Mouse (Mus musculus) liver, adult 2 months (tissue): Measurements from ENCODE around the gene Cask. TPM values are rescaled to one million over a fixed set of nuclear protein-coding genes. Genes with fewer than 3 reads are reported as not detected.

Experiments
- DNase-seq: peaks from one replicate; pipeline ENCODE4 v3.0.0-alpha.2; 2011; ENCODE audit warnings: low read depth, low spot score; ENCODE audit errors: extremely low read depth
- H3K27ac ChIP-seq: fragments of 200-500 bp; replicated peaks from 2 replicates; pipeline ENCODE4 v1.5.1; 2012; ENCODE audit warnings: low read depth, mild to moderate bottlenecking, control low read depth, inconsistent platforms, low read length; ENCODE audit not compliant: insufficient read depth
- H3K27me3 ChIP-seq: fragments of 200-500 bp; 2 replicates; pipeline ENCODE4 v1.6.1; 2012; ENCODE audit warnings: mild to moderate bottlenecking, moderate library complexity, low read length, inconsistent platforms; ENCODE audit not compliant: control insufficient read depth, insufficient read depth
- H3K36me3 ChIP-seq: fragments of 200-500 bp; 2 replicates; pipeline ENCODE4 v1.6.1; 2012; ENCODE audit warnings: low read length, inconsistent platforms; ENCODE audit not compliant: control insufficient read depth, insufficient read depth
- H3K4me1 ChIP-seq: fragments of 200-500 bp; 2 replicates; pipeline ENCODE4 v1.6.1; 2011; ENCODE audit warnings: low read length; ENCODE audit not compliant: control insufficient read depth, insufficient read depth
- H3K4me3 ChIP-seq: fragments of 200-500 bp; 2 replicates; pipeline ENCODE4 v1.5.1; 2011; ENCODE audit warnings: low read depth, mild to moderate bottlenecking, control low read depth, low read length, moderate library complexity; ENCODE audit not compliant: insufficient read depth
- H3K79me2 ChIP-seq: fragments of 200-500 bp; 2 replicates; pipeline ENCODE4 v1.6.1; 2012; ENCODE audit warnings: inconsistent platforms, mild to moderate bottlenecking, low read length, moderate library complexity; ENCODE audit not compliant: control insufficient read depth, insufficient read depth
- H3K9ac ChIP-seq: fragments of 200-500 bp; 2 replicates; pipeline ENCODE4 v1.6.1; 2012; ENCODE audit warnings: low read depth, mild to moderate bottlenecking, control low read depth, inconsistent platforms, low read length
- CTCF ChIP-seq: fragments of 200-500 bp; IDR thresholded peaks from 2 replicates; pipeline ENCODE4 v1.5.1; 2011; ENCODE audit warnings: low read depth, low read length, control low read depth
- POLR2A ChIP-seq: fragments of 200-500 bp; IDR thresholded peaks from 2 replicates; pipeline ENCODE4 v1.6.1; 2011; ENCODE audit warnings: low read length, control low read depth; ENCODE audit not compliant: insufficient read depth; ENCODE audit errors: extremely low read depth
- WGBS: fragments of 180-500 bp; shearing (Covaris S2); methylation state at CpG from one replicate; pipeline ENCODE4 v1.1.7; 2018; 5-methylcytosine and 5-hydroxymethylcytosine counted together
- polyA plus RNA-seq: library from polyadenylated mRNA; depleted of rRNA; stranded (reverse); fragments of >200 nt; gene quantifications from 2 replicates; pipeline ENCODE4 v1.2.3, GENCODE M21; 2012; rRNA removed
- total RNA-seq: library from RNA; depleted of rRNA; stranded (reverse); fragments of >200 nt; gene quantifications from 2 replicates; pipeline ENCODE4 v1.2.3, GENCODE M21; 2014; rRNA removed

The Cask gene
- 9.3 and 10.6 TPM in 2 replicates for total RNA-seq
- polyA plus RNA-seq: 1.8 and 2.7 TPM in 2 replicates

- Histone ChIP-seq H3K79me2 (no peaks in the 10 kb centered on the region), H3K27ac (no peak within 1 kb of the TSS), H3K9ac (no peak within 1 kb of the TSS), H3K27me3 (no peaks in the 10 kb centered on the region), H3K4me3 (no peak within 1 kb of the TSS), H3K4me1 (no peaks in the 10 kb centered on the region), H3K36me3 (no peaks in the 10 kb centered on the region)
- no peak for TF ChIP-seq CTCF
- TF ChIP-seq POLR2A: no peak
- peak; percentile 52 for DNase-seq
- 8% methylated on average over 4 of the region's 4 CpGs for WGBS
Observed at GRCm38 (mm10) chrX:13851285-13851684, at the start of gene Cask. Gene Cask (minus strand): TSS chrX:13851367.

GRCm38 (mm10) chrX:13889976-13890375, 38.8 kb upstream of the Cask start:
- H3K36me3 ChIP-seq: no peaks in the 10 kb centered on the region
- H3K27me3 ChIP-seq: no peaks in the 10 kb centered on the region
- H3K4me1 ChIP-seq: no peaks in the 10 kb centered on the region
- WGBS: 90% methylated on average over 2 of the region's 2 CpGs
- DNase-seq: no peak
- no peak overlapping the region for H3K27ac ChIP-seq
- no peak overlapping the region for H3K9ac ChIP-seq
- H3K4me3 ChIP-seq: no peak overlapping the region
- no peak for TF ChIP-seq POLR2A
- TF ChIP-seq CTCF: no peak
- no peaks in the 10 kb centered on the region for H3K79me2 ChIP-seq

GRCm38 (mm10) chrX:13884348-13884747, 33.2 kb upstream of the Cask start:
- no peak for TF ChIP-seq POLR2A
- TF ChIP-seq CTCF: no peak
- WGBS: 82% methylated on average over 1 of the region's 1 CpGs
- H3K36me3 ChIP-seq: no peaks in the 10 kb centered on the region

GRCm38 (mm10) chrX:13881969-13882368, 30.8 kb upstream of the Cask start:
- WGBS: 19% methylated on average over 6 of the region's 6 CpGs
- TF ChIP-seq CTCF (no peak), POLR2A (no peak)
- Histone ChIP-seq H3K4me3 (no peak overlapping the region), H3K4me1 (no peaks in the 10 kb centered on the region), H3K27ac (no peak overlapping the region), H3K79me2 (no peaks in the 10 kb centered on the region), H3K9ac (no peak overlapping the region), H3K36me3 (no peaks in the 10 kb centered on the region), H3K27me3 (no peaks in the 10 kb centered on the region)
- no peak for DNase-seq

More at GRCm38 (mm10) chrX:13884348-13884747, 33.2 kb upstream of the Cask start:
- DNase-seq: no peak
- Histone ChIP-seq H3K79me2 (no peaks in the 10 kb centered on the region), H3K4me1 (no peaks in the 10 kb centered on the region), H3K27me3 (no peaks in the 10 kb centered on the region), H3K4me3 (no peak overlapping the region), H3K27ac (no peak overlapping the region), H3K9ac (no peak overlapping the region)

GRCm38 (mm10) chrX:13860145-13860544, 9.0 kb upstream of the Cask start:
- H3K27me3 ChIP-seq: no peaks in the 10 kb centered on the region
- no peaks in the 10 kb centered on the region for H3K36me3 ChIP-seq
- 91% methylated on average over 4 of the region's 4 CpGs for WGBS
- no peak overlapping the region for H3K9ac ChIP-seq
- no peak overlapping the region for H3K27ac ChIP-seq
- H3K4me1 ChIP-seq: no peaks in the 10 kb centered on the region
- DNase-seq: no peak
- H3K79me2 ChIP-seq: no peaks in the 10 kb centered on the region
- H3K4me3 ChIP-seq: no peak overlapping the region
- TF ChIP-seq CTCF: no peak

- Histone ChIP-seq H3K27ac (no peak overlapping the region), H3K9ac (no peak overlapping the region), H3K36me3 (no peaks in the 10 kb centered on the region), H3K4me1 (no peaks in the 10 kb centered on the region), H3K27me3 (no peaks in the 10 kb centered on the region), H3K79me2 (no peaks in the 10 kb centered on the region), H3K4me3 (no peak overlapping the region)
- DNase-seq: no peak
- 80% methylated on average over 9 of the region's 9 CpGs for WGBS
- no peak for TF ChIP-seq POLR2A
- TF ChIP-seq CTCF: no peak
Observed at GRCm38 (mm10) chrX:13859051-13859450, 7.9 kb upstream of the Cask start.
